8 mouse cellular contexts compared by ENCODE assay signal in genomic region chr1:74285212-74286010, GRCm38 (mm10). TPM values are rescaled to one million over a fixed set of nuclear protein-coding genes. Genes with fewer than 3 reads are reported as not detected.
A peak's percentile ranks its signal among the peaks of the same experiment; 100 is the strongest.
DNase-seq lines count a peak whose midpoint lies in the region; ATAC-seq lines count a peak whose summit lies in the region.

No protein-coding gene starts in this region.

- no peak for ATAC-seq in megakaryocyte, adult 5-6 weeks (ENCODE audit: poor library complexity, severe bottlenecking)
- peak; percentile 1 for ATAC-seq in granulocyte monocyte progenitor cell, adult 5-6 weeks (replicated peaks; ENCODE audit: poor library complexity, severe bottlenecking)

- H3K4me1 ChIP-seq in megakaryocyte, embryonic 14.5 days = peaks cover 80% of the 10 kb centered on the region

- peak overlapping the region; percentile 95 for H3K4me3 ChIP-seq in megakaryocyte, embryonic 14.5 days (replicated peaks)
- H3K4me3 ChIP-seq in macrophage (ENCODE audit: inconsistent target) = peak overlapping the region; percentile 82

- DNase-seq in adrenal gland, postnatal 14 days = peak; percentile 56
- DNase-seq in adrenal gland, postnatal 25 days = no peak
- DNase-seq in B cell, adult 2 months = no peak
- DNase-seq in adrenal gland, adult 18-20 months (ENCODE audit: low spot score in 2 of 2) = no peak

- no peaks in the 10 kb centered on the region for H3K27me3 ChIP-seq in megakaryocyte, embryonic 14.5 days (replicated peaks)

- H3K27ac ChIP-seq in macrophage = peak overlapping the region; percentile 4; the same call in 1 of the 2 replicates

- H3K36me3 ChIP-seq in megakaryocyte, embryonic 14.5 days (replicated peaks; ENCODE audit: low read length) = peaks cover 70% of the 10 kb centered on the region
- H3K36me3 ChIP-seq in macrophage (ENCODE audit: inconsistent target) = peaks cover 55% of the 10 kb centered on the region

- 8% methylated on average over 23 of the region's 23 CpGs for WGBS in macrophage (ENCODE audit: missing documents)

- H3K79me2 ChIP-seq in macrophage (ENCODE audit: inconsistent target) = peaks cover 28% of the 10 kb centered on the region

- H3K9me3 ChIP-seq in megakaryocyte, embryonic 14.5 days = no peaks in the 10 kb centered on the region

RNA-seq across cellular contexts. Expression of gene Pnkd, which starts 0.7 kb away (rescaled TPM):
- 111 and 115 TPM in 2 replicates for total RNA-seq in adrenal gland, postnatal 14 days (2021)
- 65.2 and 75.9 TPM in 2 replicates for total RNA-seq in adrenal gland, postnatal 25 days (2021)
- polyA plus RNA-seq in megakaryocyte, embryonic 14.5 days (2012; ENCODE audit: insufficient read depth, low replicate concordance) = 113 and 116 TPM in 2 replicates
- total RNA-seq in megakaryocyte, adult 5-6 weeks (2015) = 23.5 and 23.6 TPM in 2 replicates
- 7.7 and 8.9 TPM in 2 replicates for total RNA-seq in megakaryocyte, adult 5-6 weeks (2017)
- total RNA-seq in granulocyte monocyte progenitor cell, adult 5-6 weeks (2014; fragmentation: Nextera tagmentation) = 28.7 and 49.8 TPM in 2 replicates
- total RNA-seq in granulocyte monocyte progenitor cell, adult 5-6 weeks (2017) = 9.0 and 14.1 TPM in 2 replicates
- total RNA-seq in macrophage (2018; cell fraction: chromatin; rRNA removed) = 10 to 100 TPM in 15 of 26 experiments, 1 to 10 TPM in 11; 2.3 to 31.8 (median 11.8) TPM
- total RNA-seq in macrophage (2018; cell fraction: cytosol; rRNA removed) = 10 to 100 TPM; 25.9 to 46.8 (median 36.7) TPM
- total RNA-seq in macrophage (2018; cell fraction: nucleus; rRNA removed) = 10 to 100 TPM in 14 of 26 experiments, 1 to 10 TPM in 12; 4.5 to 23.2 (median 10.1) TPM
- 20.6 to 40.9 TPM (median 36.6 TPM) in 3 replicates for polyA plus RNA-seq in macrophage (2018)
- total RNA-seq in adrenal gland, adult 18-20 months (2021) = 10 to 100 TPM; 68.2 to 83.0 TPM

RNA-seq across cellular contexts. Expression of gene Aamp, which starts 0.9 kb away (rescaled TPM):
- 155 and 165 TPM in 2 replicates for total RNA-seq in adrenal gland, postnatal 14 days (2021)
- total RNA-seq in adrenal gland, postnatal 25 days (2021) = 157 and 183 TPM in 2 replicates
- polyA plus RNA-seq in megakaryocyte, embryonic 14.5 days (2012; ENCODE audit: insufficient read depth, low replicate concordance) = 180 and 228 TPM in 2 replicates
- 27.8 and 33.6 TPM in 2 replicates for total RNA-seq in megakaryocyte, adult 5-6 weeks (2015)
- total RNA-seq in megakaryocyte, adult 5-6 weeks (2017) = 48.2 and 59.5 TPM in 2 replicates
- total RNA-seq in granulocyte monocyte progenitor cell, adult 5-6 weeks (2014; fragmentation: Nextera tagmentation) = 100 and 106 TPM in 2 replicates
- total RNA-seq in granulocyte monocyte progenitor cell, adult 5-6 weeks (2017) = 98.8 and 140 TPM in 2 replicates
- 100 to 1,000 TPM in 15 of 26 experiments, 10 to 100 TPM in 11; 59.6 to 168 (median 103) TPM for total RNA-seq in macrophage (2018; cell fraction: chromatin; rRNA removed)
- 100 to 1,000 TPM in 14 of 26 experiments, 10 to 100 TPM in 12; 71.7 to 130 (median 108) TPM for total RNA-seq in macrophage (2018; cell fraction: cytosol; rRNA removed)
- total RNA-seq in macrophage (2018; cell fraction: nucleus; rRNA removed) = 100 to 1,000 TPM in 6 of 26 experiments, 10 to 100 TPM in 20; 63.0 to 123 (median 93.6) TPM
- polyA plus RNA-seq in macrophage (2018) = 115 to 127 TPM (median 119 TPM) in 3 replicates
- total RNA-seq in adrenal gland, adult 18-20 months (2021) = 100 to 1,000 TPM; 158 to 197 TPM

RNA-seq across cellular contexts. Expression of gene Gpbar1, which starts 7.1 kb away (rescaled TPM):
- total RNA-seq in adrenal gland, postnatal 14 days (2021) = not detected in 2 replicates
- total RNA-seq in adrenal gland, postnatal 25 days (2021) = not detected in 2 replicates
- polyA plus RNA-seq in megakaryocyte, embryonic 14.5 days (2012; ENCODE audit: insufficient read depth, low replicate concordance) = 0.28 TPM in 1 of 2 replicates, not detected in the other
- not detected in 2 replicates for total RNA-seq in megakaryocyte, adult 5-6 weeks (2015)
- not detected in 2 replicates for total RNA-seq in megakaryocyte, adult 5-6 weeks (2017)
- total RNA-seq in granulocyte monocyte progenitor cell, adult 5-6 weeks (2014; fragmentation: Nextera tagmentation) = not detected in 2 replicates
- total RNA-seq in granulocyte monocyte progenitor cell, adult 5-6 weeks (2017) = not detected in 2 replicates
- not detected for total RNA-seq in macrophage (2018; cell fraction: chromatin; rRNA removed)
- not detected for total RNA-seq in macrophage (2018; cell fraction: cytosol; rRNA removed)
- not detected for total RNA-seq in macrophage (2018; cell fraction: nucleus; rRNA removed)
- polyA plus RNA-seq in macrophage (2018) = not detected in 3 replicates
- not detected for total RNA-seq in adrenal gland, adult 18-20 months (2021)

RNA-seq across cellular contexts. Expression of gene Tmbim1, which starts 20.0 kb away (rescaled TPM):
- 66.7 and 82.3 TPM in 2 replicates for total RNA-seq in adrenal gland, postnatal 14 days (2021)
- total RNA-seq in adrenal gland, postnatal 25 days (2021) = 83.1 and 84.7 TPM in 2 replicates
- 128 and 140 TPM in 2 replicates for polyA plus RNA-seq in megakaryocyte, embryonic 14.5 days (2012; ENCODE audit: insufficient read depth, low replicate concordance)
- 13.6 and 15.5 TPM in 2 replicates for total RNA-seq in megakaryocyte, adult 5-6 weeks (2015)
- total RNA-seq in megakaryocyte, adult 5-6 weeks (2017) = 11.3 and 13.8 TPM in 2 replicates
- 21.9 and 24.6 TPM in 2 replicates for total RNA-seq in granulocyte monocyte progenitor cell, adult 5-6 weeks (2014; fragmentation: Nextera tagmentation)
- 13.8 and 15.0 TPM in 2 replicates for total RNA-seq in granulocyte monocyte progenitor cell, adult 5-6 weeks (2017)
- total RNA-seq in macrophage (2018; cell fraction: chromatin; rRNA removed) = 100 to 1,000 TPM in 4 of 26 experiments, 10 to 100 TPM in 22; 17.8 to 135 (median 35.5) TPM
- total RNA-seq in macrophage (2018; cell fraction: cytosol; rRNA removed) = 10 to 100 TPM; 25.9 to 77.3 (median 42.7) TPM
- total RNA-seq in macrophage (2018; cell fraction: nucleus; rRNA removed) = 100 to 1,000 TPM in 2 of 26 experiments, 10 to 100 TPM in 24; 22.2 to 128 (median 38.8) TPM
- polyA plus RNA-seq in macrophage (2018) = 46.8 to 61.2 TPM (median 52.2 TPM) in 3 replicates
- 100 to 1,000 TPM; 106 to 113 TPM for total RNA-seq in adrenal gland, adult 18-20 months (2021)

RNA-seq across cellular contexts. Expression of gene Arpc2, which starts 49.5 kb away (rescaled TPM):
- 177 and 194 TPM in 2 replicates for total RNA-seq in adrenal gland, postnatal 14 days (2021)
- total RNA-seq in adrenal gland, postnatal 25 days (2021) = 170 and 172 TPM in 2 replicates
- 817 and 1,833 TPM in 2 replicates for polyA plus RNA-seq in megakaryocyte, embryonic 14.5 days (2012; ENCODE audit: insufficient read depth, low replicate concordance)
- 1,564 and 1,782 TPM in 2 replicates for total RNA-seq in megakaryocyte, adult 5-6 weeks (2015)
- total RNA-seq in megakaryocyte, adult 5-6 weeks (2017) = 803 and 834 TPM in 2 replicates
- total RNA-seq in granulocyte monocyte progenitor cell, adult 5-6 weeks (2014; fragmentation: Nextera tagmentation) = 573 and 588 TPM in 2 replicates
- 434 and 584 TPM in 2 replicates for total RNA-seq in granulocyte monocyte progenitor cell, adult 5-6 weeks (2017)
- 100 to 1,000 TPM; 109 to 196 (median 161) TPM for total RNA-seq in macrophage (2018; cell fraction: chromatin; rRNA removed)
- 1,000 to 10,000 TPM in 1 of 26 experiments, 100 to 1,000 TPM in 25; 673 to 1,009 (median 822) TPM for total RNA-seq in macrophage (2018; cell fraction: cytosol; rRNA removed)
- total RNA-seq in macrophage (2018; cell fraction: nucleus; rRNA removed) = 100 to 1,000 TPM; 202 to 455 (median 266) TPM
- 677 to 1,406 TPM (median 1,257 TPM) in 3 replicates for polyA plus RNA-seq in macrophage (2018)
- 100 to 1,000 TPM; 174 to 191 TPM for total RNA-seq in adrenal gland, adult 18-20 months (2021)
